Mouse (Mus musculus) forelimb bud, embryonic 11.5 days (tissue): Measurements from ENCODE around the gene Asb4.
"Not testable (repeated sequence)": the region's sequence is repeated elsewhere in the genome, so short reads cannot be mapped to it uniquely, and the experiment has no call there.

Source experiments
- DNase-seq: peaks from one replicate; pipeline ENCODE4 v3.0.0-alpha.2; 2012; ENCODE audit warnings: low read depth, low spot score

Asb4 gene

GRCm38 (mm10) chr6:5383336-5384177 lies at the start of gene Asb4:
Gene Asb4 (plus strand): TSS chr6:5383386.
- DNase-seq: no peak

DNA sequence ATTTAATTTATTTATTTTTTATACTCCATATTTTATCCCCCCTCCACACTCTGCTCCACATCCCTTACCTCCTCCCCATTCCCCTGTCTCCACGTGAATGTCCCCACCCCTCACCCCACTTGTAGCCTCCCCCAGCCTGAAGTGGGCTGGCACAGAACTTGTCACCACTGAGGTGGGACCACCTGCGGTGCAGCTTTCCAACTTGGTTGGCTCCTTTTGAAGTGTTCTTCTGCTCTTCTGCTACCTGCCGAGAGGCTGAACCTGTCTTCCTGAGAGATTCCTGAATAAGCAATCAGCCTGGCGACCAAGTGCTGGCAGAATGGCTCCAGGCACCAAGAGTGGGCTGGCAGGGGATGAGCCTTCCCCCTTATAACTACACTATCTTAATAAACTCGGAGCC lies 49.2 kb upstream of the Asb4 start:
- DNase-seq: no peak

DNA sequence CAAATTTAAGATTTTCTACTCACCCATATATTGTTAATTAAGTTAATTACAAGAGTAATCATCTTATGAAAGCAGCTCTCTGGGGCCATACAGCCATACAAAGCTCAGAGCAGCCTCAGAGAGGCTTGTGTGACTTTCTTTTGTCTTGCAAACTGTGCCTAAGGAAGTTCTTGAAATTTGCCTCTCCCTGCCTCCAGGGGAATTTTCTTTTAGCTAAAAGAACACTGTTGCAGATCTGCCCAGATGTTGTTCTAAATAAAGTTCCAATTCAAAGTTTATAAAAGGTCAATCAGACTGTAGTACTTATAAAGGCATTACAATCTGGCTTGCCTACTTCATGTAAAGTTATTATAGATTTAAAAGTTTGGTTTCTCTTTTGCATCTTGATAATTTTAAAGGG lies 47.2 kb upstream of the Asb4 start:
- not testable (repeated sequence) for DNase-seq

DNA sequence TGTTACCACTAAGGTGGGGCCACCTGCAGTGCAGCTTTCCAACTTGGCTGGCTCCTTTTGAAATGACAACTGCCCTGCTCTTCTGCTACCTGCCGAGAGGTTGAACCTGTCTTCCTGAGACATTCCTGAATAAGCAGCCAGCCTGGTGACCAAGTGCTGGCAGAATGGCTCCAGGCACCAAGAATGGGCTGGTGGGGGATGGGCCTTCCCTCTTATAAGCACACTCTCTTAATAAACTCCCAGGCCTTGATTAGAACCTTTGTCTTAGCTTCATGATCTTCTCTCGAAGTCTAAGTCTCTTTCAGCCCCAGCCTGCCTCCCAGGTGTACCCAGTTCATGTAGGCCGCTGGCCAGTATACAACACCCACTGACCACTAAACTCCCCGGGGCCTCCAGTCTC lies 44.4 kb upstream of the Asb4 start:
- DNase-seq: not testable (repeated sequence)

- DNase-seq: not testable (repeated sequence)
Observed at GRCm38 (mm10) chr6:5339283-5339682, 43.9 kb upstream of the Asb4 start.

GRCm38 (mm10) chr6:5344255-5344654 lies 38.9 kb upstream of the Asb4 start:
- DNase-seq: no peak

DNA sequence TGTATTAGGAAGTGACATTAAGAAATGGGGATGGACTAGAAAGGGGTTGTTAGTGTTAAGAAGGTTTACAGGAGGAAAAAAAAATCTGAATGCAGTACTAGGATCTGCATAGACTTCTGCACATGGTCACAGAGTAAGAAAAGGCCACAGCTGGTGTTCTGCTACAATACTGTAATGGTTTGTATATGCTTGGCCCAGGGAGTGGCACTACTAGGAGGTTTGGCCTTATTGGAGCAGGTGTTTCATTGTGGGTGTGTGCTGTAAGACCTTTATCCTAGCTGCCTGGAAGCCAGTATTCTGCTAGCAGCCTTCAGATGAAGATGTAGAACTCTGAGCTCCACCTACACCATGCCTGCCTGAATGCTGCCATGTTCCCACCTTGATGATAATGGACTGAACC lies 25.3 kb upstream of the Asb4 start:
- no peak for DNase-seq

GRCm38 (mm10) chr6:5360402-5360801 lies 22.8 kb upstream of the Asb4 start:
- DNase-seq: no peak

GRCm38 (mm10) chr6:5361987-5362386 lies 21.2 kb upstream of the Asb4 start:
- no peak for DNase-seq

DNA sequence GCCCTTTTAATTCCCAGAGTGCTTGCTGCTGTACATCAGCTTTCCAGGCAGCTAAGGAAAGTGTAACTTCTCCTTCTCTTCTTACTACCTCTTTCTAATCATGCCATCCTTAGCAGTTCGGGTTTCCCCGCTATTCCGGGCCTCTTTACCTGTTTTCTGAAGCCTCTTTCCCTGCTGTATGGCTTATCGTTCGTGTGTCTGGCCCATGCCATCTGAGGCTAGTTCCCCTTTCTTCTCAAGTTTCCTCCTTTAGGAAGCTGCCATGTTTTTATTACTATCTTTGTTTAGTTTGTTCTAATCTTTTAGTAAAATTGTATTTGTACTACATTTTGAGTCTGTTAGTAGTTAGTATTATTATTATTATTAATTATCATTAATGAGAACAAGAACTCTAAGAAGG lies 17.3 kb upstream of the Asb4 start:
- no peak for DNase-seq

GRCm38 (mm10) chr6:5376884-5377283 lies 6.3 kb upstream of the Asb4 start:
- no peak for DNase-seq

GRCm38 (mm10) chr6:5379048-5379447 lies 4.1 kb upstream of the Asb4 start:
- no peak for DNase-seq

- peak; percentile 66 for DNase-seq
Observed at GRCm38 (mm10) chr6:5379781-5380623, 3.2 kb upstream of the Asb4 start.

GRCm38 (mm10) chr6:5380624-5381252 lies 2.4 kb upstream of the Asb4 start:
- DNase-seq: no peak

DNA sequence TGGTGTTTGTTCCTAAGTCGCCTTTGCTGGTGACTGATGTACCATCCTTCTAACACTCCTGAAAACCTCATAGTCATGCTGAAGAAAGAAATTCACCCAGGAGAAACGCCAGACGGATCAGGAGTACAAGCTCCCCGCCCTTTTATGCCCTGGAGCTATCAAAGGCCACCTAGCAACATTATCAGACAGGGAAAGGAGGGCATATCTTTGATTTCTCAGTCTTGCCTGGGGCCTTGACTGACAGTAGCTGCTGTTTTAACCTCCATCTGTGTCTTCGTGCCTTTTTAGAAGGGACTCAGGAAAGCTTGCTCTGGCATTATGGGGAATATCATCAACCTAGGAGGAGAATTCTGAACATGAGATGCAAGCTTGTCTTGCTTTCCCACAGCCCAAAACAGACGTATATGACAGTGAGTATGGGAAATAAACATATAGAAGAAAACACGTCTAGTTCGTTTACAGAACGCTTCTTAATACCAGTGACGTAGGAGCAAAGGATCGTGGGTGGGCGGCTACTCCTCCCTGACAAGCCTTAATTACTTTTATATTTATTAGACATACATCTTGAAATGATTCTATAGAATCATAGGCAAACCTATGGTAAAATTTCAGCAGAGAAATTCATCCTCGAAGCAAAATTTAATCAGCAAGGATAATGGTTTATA lies 1.1 kb upstream of the Asb4 start:
- no peak for DNase-seq

DNA sequence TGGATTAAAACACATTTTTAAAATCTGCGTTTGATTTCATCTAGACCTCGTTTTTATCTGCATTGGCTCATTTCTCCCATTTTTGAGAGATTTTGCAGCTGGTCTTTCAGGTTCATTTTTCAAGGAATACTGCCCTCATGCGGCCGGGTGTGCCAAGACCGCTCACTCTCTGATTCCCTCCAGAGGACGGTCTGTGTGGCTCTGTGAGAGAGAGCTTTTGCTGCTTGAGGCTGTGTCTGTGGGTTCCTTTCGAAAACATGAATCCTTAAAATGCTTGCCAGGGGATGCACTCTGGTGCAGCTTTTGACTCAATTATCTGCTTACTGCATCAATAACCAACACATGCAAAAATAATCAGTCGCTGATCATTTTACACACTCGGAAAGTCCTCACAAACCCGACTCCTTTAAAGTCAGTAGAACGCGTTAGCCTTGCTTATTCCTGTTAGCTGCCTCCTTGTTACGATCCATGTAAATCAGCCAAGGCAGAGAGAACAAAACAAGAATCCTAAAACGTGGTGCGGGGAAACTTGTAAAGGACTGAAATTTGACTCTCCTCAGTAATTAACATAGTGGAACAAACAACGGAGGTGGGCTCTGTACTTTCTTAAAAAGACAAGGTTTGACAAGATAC lies 487 bp upstream of the Asb4 start:
- peak; percentile 66 for DNase-seq

DNA sequence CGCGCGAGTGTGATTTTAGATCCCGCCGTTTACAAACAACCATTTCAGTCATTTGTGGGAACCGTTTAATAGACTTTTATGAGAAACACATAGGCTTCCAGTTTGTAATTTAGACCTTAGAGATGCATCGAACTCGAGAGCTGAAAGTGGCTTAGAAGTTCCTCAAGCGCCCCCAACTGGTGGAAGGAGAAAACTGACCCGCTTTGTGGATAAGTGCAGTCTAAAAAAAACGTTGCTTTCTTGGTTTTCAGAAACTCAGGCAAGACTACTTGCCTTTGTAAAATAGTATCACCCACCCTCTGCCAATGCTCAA lies 948 bp downstream of the Asb4 start:
- DNase-seq: peak; percentile 87

GRCm38 (mm10) chr6:5385161-5385640 lies 2.0 kb downstream of the Asb4 start:
- no peak for DNase-seq

DNA sequence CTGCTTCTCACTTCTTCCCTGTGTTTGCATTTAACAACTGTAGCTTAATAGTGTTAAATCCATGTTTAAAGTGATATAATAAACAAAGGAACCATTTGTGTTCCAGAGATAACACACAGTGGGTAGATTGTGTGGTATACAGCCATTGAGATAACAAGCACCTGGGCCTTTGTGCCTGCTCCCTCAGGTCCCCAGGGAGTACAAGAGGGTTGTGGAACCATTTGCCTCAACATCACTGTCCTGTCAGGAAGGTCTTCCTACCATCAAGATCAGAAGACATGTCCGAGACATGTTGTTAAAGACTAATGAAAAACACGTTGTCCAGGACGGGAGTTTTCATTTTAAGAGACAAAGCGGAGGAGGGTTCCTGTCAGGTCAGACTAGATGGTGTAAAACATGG lies 3.3 kb downstream of the Asb4 start:
- DNase-seq: no peak

DNA sequence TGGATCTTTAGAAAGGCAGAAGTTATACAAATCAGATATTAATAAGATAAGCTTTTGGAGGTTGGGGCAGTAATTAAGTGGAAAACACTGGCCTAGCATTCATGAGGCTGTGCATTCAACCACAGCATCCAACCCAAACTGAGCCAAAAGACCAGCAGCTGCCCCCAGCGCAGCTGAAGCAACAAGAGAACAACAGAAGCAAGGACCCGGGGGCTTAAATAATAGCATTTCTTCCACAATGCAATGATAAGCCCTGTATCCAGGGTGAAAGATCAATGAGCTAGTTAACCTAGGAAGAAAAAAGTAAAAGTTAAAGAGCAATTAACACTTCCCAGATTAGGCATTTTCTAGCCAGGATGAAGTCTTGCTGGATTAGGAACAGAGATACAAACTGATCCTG lies 4.2 kb downstream of the Asb4 start:
- DNase-seq: no peak

GRCm38 (mm10) chr6:5390298-5390697 lies 7.1 kb downstream of the Asb4 start:
- DNase-seq: no peak
